Mouse (Mus musculus) erythroblast, embryonic 14.5 days (primary cell): ENCODE results near the gene Tmem88.

ENCODE experiments used
- GATA1 ChIP-seq: IDR thresholded peaks from 2 replicates; pipeline ENCODE4 v1.6.1; 2012; ENCODE audit warnings: low read length, inconsistent platforms, mixed read lengths
- TAL1 ChIP-seq: IDR thresholded peaks from 3 replicates; pipeline ENCODE4 v1.6.1; 2012; ENCODE audit warnings: low read length, inconsistent platforms, mixed read lengths

DNA sequence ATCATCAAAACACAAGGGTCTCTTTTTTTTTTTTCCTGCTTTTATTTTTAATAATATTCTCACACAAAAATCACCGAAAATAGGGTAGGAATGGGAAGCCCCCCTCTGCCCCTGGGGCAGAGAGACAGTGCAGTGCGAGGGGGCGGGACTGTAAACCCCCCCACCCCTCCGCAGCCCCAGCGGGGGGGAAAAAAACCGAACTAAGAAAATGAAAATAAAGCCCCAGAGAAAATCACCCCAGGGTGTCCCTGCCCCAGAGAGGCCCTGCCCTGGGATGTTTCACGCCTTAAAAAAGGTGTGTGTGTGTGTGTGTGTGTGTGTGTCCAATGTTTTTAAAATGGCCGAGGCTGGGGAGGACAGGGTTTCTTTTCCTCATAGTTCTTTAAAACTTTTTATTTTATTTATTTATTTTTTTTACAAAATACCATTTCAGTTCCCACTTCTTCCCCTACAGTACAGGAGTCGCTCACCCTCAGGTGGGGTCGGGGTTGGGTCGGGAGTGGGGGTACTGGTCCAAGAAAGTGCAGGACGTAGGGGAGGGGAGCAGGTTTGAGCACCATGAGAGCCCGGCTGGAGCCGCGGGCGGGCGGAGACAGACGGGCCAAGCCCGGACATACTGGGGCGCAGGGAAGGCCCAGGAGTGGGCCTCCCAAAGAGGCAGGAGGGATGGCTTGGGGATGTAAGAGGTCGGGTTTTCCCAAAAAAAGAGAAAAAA, 609 bp upstream of the Tmem88 start:
- no peak for TF ChIP-seq GATA1
- no peak for TF ChIP-seq TAL1
